Mouse (Mus musculus): ENCODE measurements around the gene Rpl22l1. TPM values are rescaled to one million over a fixed set of nuclear protein-coding genes. Genes with fewer than 3 reads are reported as not detected.
"Not testable (repeated sequence)": the region's sequence is repeated elsewhere in the genome, so short reads cannot be mapped to it uniquely, and the experiment has no call there.

Gene Rpl22l1
- polyA plus RNA-seq, 1 experiment from 2014 or later: 303 TPM

DNA sequence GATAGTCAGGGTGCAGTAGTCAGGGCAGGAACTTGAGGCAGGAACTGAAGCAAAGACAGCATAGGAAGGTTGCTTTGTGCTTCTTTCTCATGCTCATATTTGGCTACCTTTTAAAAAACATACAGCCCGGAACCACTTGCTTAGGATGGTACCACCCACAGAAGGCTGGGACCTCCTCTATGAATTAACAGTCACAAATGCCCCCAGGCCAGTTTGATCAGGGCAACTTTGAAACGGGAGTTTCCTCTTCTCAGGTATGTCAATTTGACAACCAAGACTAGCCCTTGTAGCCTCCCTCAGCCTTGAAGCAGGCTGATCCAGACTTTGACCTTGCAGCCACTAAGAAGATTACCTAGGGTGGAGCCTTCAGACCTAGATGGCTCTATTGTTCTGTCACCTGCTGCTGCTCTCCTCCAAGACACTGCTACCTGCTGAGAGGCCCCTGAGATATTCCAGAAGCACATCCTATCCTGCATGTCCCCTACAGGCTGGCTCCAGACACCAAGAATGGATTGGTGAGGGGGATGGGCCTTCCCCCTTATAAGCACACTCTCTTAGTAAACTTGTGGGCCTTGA lies 31.6 kb downstream of the Rpl22l1 start:
- in situ Hi-C loops (cut with MboI; ENCODE audit: low pct_unique_long_range_greater_than_20kb): no loop called here
- CTCF ChIA-PET: interaction anchor here (1.3 to 1.9 kb wide), 2 partner anchors 10 to 12 kb away, joined by 3 to 4 read pairs; no protein-coding TSS in a partner anchor
- ATAC-seq (no peak), DNase-seq (ENCODE audit: low read depth, low spot score) (no peak)
- no peaks in the 10 kb centered on the region for H3K27me3 ChIP-seq
- no peak for TF ChIP-seq CTCF (IDR thresholded peaks at IDR 0.05)
- POLR2A ChIA-PET: no interaction called here

DNA sequence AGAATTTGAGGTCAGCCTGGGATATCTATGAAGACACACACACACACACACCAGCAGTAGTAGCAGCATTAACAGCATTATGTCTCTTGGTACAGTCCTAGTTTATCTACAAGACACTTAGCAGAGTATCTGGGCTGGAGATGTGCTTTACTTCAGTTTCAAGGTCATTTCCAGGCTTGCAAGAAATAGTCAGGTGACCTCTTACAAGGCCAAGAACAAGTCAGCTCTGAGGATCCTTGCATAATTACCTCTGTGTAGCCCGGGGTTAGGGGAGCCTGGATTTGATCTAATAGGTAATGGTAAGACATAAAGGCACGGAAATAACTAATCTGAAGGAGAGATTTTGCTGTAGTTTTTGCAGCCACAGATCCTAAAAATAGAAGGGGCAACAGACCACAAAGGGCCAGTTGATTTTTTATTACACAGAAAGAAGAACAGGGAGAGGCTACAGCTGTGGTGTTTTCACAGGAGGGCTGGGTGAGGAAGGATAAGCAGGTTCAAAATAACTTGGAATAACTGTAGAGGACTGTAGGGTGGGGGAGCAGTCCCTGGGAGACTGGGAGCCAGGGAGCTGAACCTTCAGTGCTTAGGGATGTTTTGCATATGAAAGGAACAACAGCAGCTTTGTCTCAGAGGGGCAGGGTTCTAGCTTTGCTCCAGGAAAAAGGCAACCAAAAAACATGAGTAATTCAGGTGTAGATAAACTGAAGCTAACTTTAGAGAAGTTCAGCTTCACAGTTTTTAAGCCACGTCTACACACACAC lies 36.8 kb downstream of the Rpl22l1 start:
- DNase-seq (ENCODE audit: low read depth, low spot score): no peak
- in situ Hi-C loops (cut with MboI; ENCODE audit: low pct_unique_long_range_greater_than_20kb): no loop called here
- CTCF ChIA-PET: interaction anchor here (0.9 kb wide), 1 partner anchor 15 kb away, joined by 3 read pairs; no protein-coding TSS in a partner anchor
- ATAC-seq: no peak
- POLR2A ChIA-PET: no interaction called here
- no peak for TF ChIP-seq CTCF (IDR thresholded peaks at IDR 0.05)
- no peaks in the 10 kb centered on the region for H3K27me3 ChIP-seq

DNA sequence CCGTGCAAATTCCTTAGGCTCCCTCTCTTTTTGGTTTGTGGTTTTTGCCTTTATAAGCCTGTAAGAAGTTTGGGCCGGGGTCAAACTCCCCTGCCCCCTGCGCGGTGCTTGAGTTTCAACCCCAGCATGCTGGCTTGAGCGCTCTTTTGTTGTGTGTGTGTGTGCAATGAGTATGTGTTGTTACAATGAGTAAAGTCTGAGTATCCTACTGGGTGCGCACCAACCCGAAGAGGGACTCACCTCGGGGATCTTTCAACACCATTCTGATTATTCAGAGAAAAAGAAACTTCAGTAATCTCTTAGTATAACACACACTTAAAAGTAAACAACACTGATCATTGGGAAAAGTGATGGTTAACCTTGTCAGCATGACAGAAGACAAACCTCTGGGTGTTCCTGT lies 38.0 kb downstream of the Rpl22l1 start:
- ChIA-PET POLR2A (no interaction called here), CTCF (no interaction called here)
- ATAC-seq (no peak), DNase-seq (ENCODE audit: low read depth, low spot score) (no peak)
- no peak for TF ChIP-seq CTCF (IDR thresholded peaks at IDR 0.05)
- in situ Hi-C loops (cut with MboI; ENCODE audit: low pct_unique_long_range_greater_than_20kb): no loop called here
- no peaks in the 10 kb centered on the region for H3K27me3 ChIP-seq

DNA sequence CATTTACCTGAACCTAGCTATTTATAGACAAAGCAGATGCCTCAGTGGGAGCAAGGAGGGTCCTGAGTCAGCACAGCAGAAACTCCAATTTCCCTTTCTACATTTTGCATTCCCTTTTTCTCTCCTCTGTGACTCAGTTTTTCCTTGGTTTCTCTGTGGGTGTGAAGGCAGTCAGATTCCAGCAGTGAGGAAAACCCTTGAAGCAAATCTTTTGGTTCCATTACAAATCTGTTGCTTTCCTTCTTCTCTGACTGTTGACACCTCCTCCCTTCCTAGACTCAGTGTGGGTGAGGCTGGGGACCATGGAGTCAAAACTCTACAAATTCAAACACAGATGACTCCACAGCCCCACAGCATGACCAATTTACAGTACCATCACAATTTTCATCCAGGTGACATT lies 41.9 kb downstream of the Rpl22l1 start:
- TF ChIP-seq CTCF (IDR thresholded peaks at IDR 0.05): no peak
- peak; percentile 21 for ATAC-seq
- DNase-seq (ENCODE audit: low read depth, low spot score): no peak
- in situ Hi-C loops (cut with MboI; ENCODE audit: low pct_unique_long_range_greater_than_20kb): no loop called here
- ChIA-PET POLR2A (no interaction called here), CTCF (no interaction called here)
- H3K27me3 ChIP-seq: no peaks in the 10 kb centered on the region

DNA sequence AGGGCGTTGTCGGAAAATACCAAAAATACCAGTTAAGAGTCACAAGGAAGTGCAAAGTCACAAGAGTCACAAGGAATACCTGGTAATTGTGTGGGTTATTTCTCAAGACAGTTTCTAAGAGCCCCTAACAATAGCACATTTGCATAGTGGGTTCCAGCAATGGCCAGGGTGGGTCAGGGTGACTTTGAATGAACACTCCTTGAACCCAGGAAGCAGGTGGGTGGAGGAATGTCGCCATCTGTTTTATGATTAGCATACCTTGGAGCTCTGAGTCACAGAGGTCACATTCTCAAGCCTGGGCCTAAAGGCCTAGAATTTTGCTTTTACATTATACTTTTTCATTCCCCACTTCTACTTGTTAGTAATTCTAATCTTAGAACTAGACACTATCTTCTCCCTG lies 46.9 kb downstream of the Rpl22l1 start:
- POLR2A ChIA-PET: not testable (repeated sequence)

More for the DNA sequence above, 46.9 kb downstream of the Rpl22l1 start:
- ATAC-seq; DNase-seq (ENCODE audit: low read depth, low spot score); in situ Hi-C loops (cut with MboI; ENCODE audit: low pct_unique_long_range_greater_than_20kb); H3K27me3 ChIP-seq: not testable (repeated sequence)
- CTCF ChIA-PET: interaction anchor here (0.7 kb wide), 1 partner anchor 26 kb away, joined by 3 read pairs; no protein-coding TSS in a partner anchor

Other genes starting within 250 kb of the Rpl22l1 start
- gene Slc2a2, start 107.5 kb upstream of the Rpl22l1 start, polyA plus RNA-seq (2021): 3.1 TPM
- 22.7 TPM for gene Eif5a2, start 24.2 kb upstream of the Rpl22l1 start, polyA plus RNA-seq (2021)
- gene Gm1527, start 87.2 kb downstream of the Rpl22l1 start, polyA plus RNA-seq (2021): not detected